Mouse (Mus musculus) gastrocnemius, postnatal 14 days (tissue): ENCODE measurements at regions not wholly inside any gene's neighbourhood (a gene's known extent, or its start where the extent isn't known, plus 50 kb on each side); places are given as distances from the start of the nearest gene placed in this dataset.
A peak's percentile ranks its signal among the peaks of the same experiment; 100 is the strongest.
"Not testable (repeated sequence)": the region's sequence is repeated elsewhere in the genome, so short reads cannot be mapped to it uniquely, and the experiment has no call there.

Source experiments
- DNase-seq: peaks from one replicate; pipeline ENCODE4 v3.0.0; 2021; ENCODE audit warnings: mixed read lengths
- intact Hi-C: fragments of 180-260 bp; cut with DNase I; formaldehyde crosslinking; loops from one replicate; pipeline ENCODE4 v1.15.1; 2025; ENCODE audit warnings: low total_unique reads

- no peak for DNase-seq
- intact Hi-C loops, result no loop called here
Measured at GRCm38 (mm10) chr11:40309646-40310045, 385.4 kb downstream of the Mat2b start.

- DNase-seq, result no peak
- intact Hi-C loops, result no loop called here
Measured at GRCm38 (mm10) chr11:40302568-40302967, 392.4 kb downstream of the Mat2b start.

GRCm38 (mm10) chr11:40299987-40300386 is 395.0 kb downstream of the Mat2b start:
- intact Hi-C loops, DNase-seq: not testable (repeated sequence)

- no peak for DNase-seq
- intact Hi-C loops, result no loop called here
Measured at GRCm38 (mm10) chr11:40286936-40287335, 408.1 kb downstream of the Mat2b start.

- intact Hi-C loops, result no loop called here
- DNase-seq, result no peak
Measured at GRCm38 (mm10) chr11:40286391-40286790, 408.6 kb downstream of the Mat2b start.

GRCm38 (mm10) chr11:40276737-40277136 is 418.3 kb downstream of the Mat2b start:
- no peak for DNase-seq
- intact Hi-C loops, result no loop called here

- intact Hi-C loops, result no loop called here
- DNase-seq, result no peak
Measured at GRCm38 (mm10) chr11:40253123-40253522, 441.9 kb downstream of the Mat2b start.

GRCm38 (mm10) chr11:40252399-40252798 is 442.6 kb downstream of the Mat2b start:
- no peak for DNase-seq
- intact Hi-C loops, result no loop called here

- no peak for DNase-seq
- intact Hi-C loops, result no loop called here
Measured at GRCm38 (mm10) chr11:40251131-40251530, 443.9 kb downstream of the Mat2b start.

GRCm38 (mm10) chr11:40216391-40216790 is 478.6 kb downstream of the Mat2b start:
- intact Hi-C loops, result no loop called here
- peak; percentile 3 for DNase-seq
